In genomic region chr17:31086196-31086595, GRCm38 (mm10) we compare ENCODE assay signal across 22 mouse cellular contexts. TPM values are rescaled to one million over a fixed set of nuclear protein-coding genes. Genes with fewer than 3 reads are reported as not detected.
DNase-seq lines count a peak whose midpoint lies in the region; ATAC-seq and TF ChIP-seq lines count a peak whose summit lies in the region.
"Had no signal": no experiment of that assay in that cellular context is flagged by ENCODE, and none has a peak within 500 bp of the region (broad histone marks: within the 10 kb centered on the region; RNA-seq: fewer than 3 reads in every experiment).

No protein-coding gene starts in this region.

- TF ChIP-seq CTCF in liver, postnatal 0 days (IDR thresholded peaks at IDR 0.05; ENCODE audit: low read depth) = no peak
- no peak for TF ChIP-seq CTCF in stomach, postnatal 0 days (IDR thresholded peaks at IDR 0.05; ENCODE audit: low read depth)

- no peak overlapping the region for H3K9ac ChIP-seq in heart, embryonic 12.5 days
- H3K9ac ChIP-seq in liver, embryonic 15.5 days = no peak overlapping the region
- no peak overlapping the region for H3K9ac ChIP-seq in liver, postnatal 0 days (replicated peaks)
- no peak overlapping the region for H3K9ac ChIP-seq in stomach, postnatal 0 days (ENCODE audit: low read length)
- H3K9ac ChIP-seq: heart, embryonic 13.5 days; hindbrain, embryonic 13.5 days; limb, embryonic 12.5 days; lung, embryonic 15.5 days had no signal

- H3K9me3 ChIP-seq in heart, embryonic 12.5 days (replicated peaks) = no peaks in the 10 kb centered on the region
- no peaks in the 10 kb centered on the region for H3K9me3 ChIP-seq in liver, embryonic 15.5 days (replicated peaks)
- no peaks in the 10 kb centered on the region for H3K9me3 ChIP-seq in liver, postnatal 0 days (ENCODE audit: low read length)
- no peaks in the 10 kb centered on the region for H3K9me3 ChIP-seq in stomach, postnatal 0 days (ENCODE audit: control insufficient read depth, low read length)
- H3K9me3 ChIP-seq: forebrain, embryonic 10.5 days; heart, embryonic 13.5 days; hindbrain, embryonic 13.5 days; limb, embryonic 12.5 days; lung, embryonic 15.5 days; megakaryocyte, embryonic 14.5 days had no signal

- H3K36me3 ChIP-seq in heart, embryonic 12.5 days = no peaks in the 10 kb centered on the region
- no peaks in the 10 kb centered on the region for H3K36me3 ChIP-seq in liver, embryonic 15.5 days (replicated peaks)
- 0 out of 2 replicates have a peak, but pooled peaks cover under 1% of the 10 kb centered on the region for H3K36me3 ChIP-seq in liver, postnatal 0 days (replicated peaks; ENCODE audit: insufficient read depth, low read length)
- H3K36me3 ChIP-seq in stomach, postnatal 0 days (ENCODE audit: control insufficient read depth, insufficient read depth, low read length) = no peaks in the 10 kb centered on the region
- H3K36me3 ChIP-seq: forebrain, embryonic 10.5 days; heart, embryonic 13.5 days; hindbrain, embryonic 13.5 days; limb, embryonic 12.5 days; lung, embryonic 15.5 days had no signal

- ATAC-seq in heart, embryonic 12.5 days (ENCODE audit: insufficient number of reproducible peaks, low FRiP score) = no peak
- ATAC-seq in liver, embryonic 15.5 days (ENCODE audit: insufficient read depth) = no peak
- ATAC-seq in liver, postnatal 0 days = no peak
- ATAC-seq in megakaryocyte progenitor cell, adult 5-6 weeks (replicated peaks; ENCODE audit: poor library complexity) = no peak
- no peak for ATAC-seq in stomach, postnatal 0 days (ENCODE audit: low FRiP score, low TSS enrichment)

- no peak overlapping the region for H3K27ac ChIP-seq in heart, embryonic 12.5 days (ENCODE audit: poor library complexity, severe bottlenecking)
- 0 out of 2 replicates have a peak overlapping the region, but pooled peaks have one; percentile 31 for H3K27ac ChIP-seq in liver, embryonic 15.5 days (replicated peaks)
- H3K27ac ChIP-seq in liver, postnatal 0 days (ENCODE audit: low read depth) = no peak overlapping the region
- no peak overlapping the region for H3K27ac ChIP-seq in stomach, postnatal 0 days (replicated peaks)
- H3K27ac ChIP-seq: forebrain, embryonic 10.5 days; heart, embryonic 13.5 days; hindbrain, embryonic 13.5 days; limb, embryonic 12.5 days; lung, embryonic 15.5 days had no signal

- no peak overlapping the region for H3K4me3 ChIP-seq in heart, embryonic 12.5 days
- H3K4me3 ChIP-seq in liver, embryonic 15.5 days (replicated peaks) = no peak overlapping the region
- H3K4me3 ChIP-seq in liver, postnatal 0 days (ENCODE audit: low read depth, low read length) = no peak overlapping the region
- H3K4me3 ChIP-seq in stomach, postnatal 0 days (ENCODE audit: low read depth, low read length) = no peak overlapping the region
- H3K4me3 ChIP-seq: forebrain, embryonic 10.5 days; heart, embryonic 13.5 days; hindbrain, embryonic 13.5 days; limb, embryonic 12.5 days; lung, embryonic 15.5 days had no signal

- H3K4me2 ChIP-seq in heart, embryonic 12.5 days = no peak overlapping the region
- H3K4me2 ChIP-seq in liver, embryonic 15.5 days = no peak overlapping the region
- H3K4me2 ChIP-seq in liver, postnatal 0 days (ENCODE audit: low read depth, low read length) = no peak overlapping the region
- H3K4me2 ChIP-seq in stomach, postnatal 0 days (replicated peaks; ENCODE audit: low read depth) = no peak overlapping the region
- H3K4me2 ChIP-seq: heart, embryonic 13.5 days; hindbrain, embryonic 13.5 days; limb, embryonic 12.5 days; lung, embryonic 15.5 days had no signal

- no peak for TF ChIP-seq EP300 in liver, postnatal 0 days (IDR thresholded peaks at IDR 0.05; ENCODE audit: low read depth)
- no peak for TF ChIP-seq EP300 in stomach, postnatal 0 days (optimal IDR thresholded peaks at IDR 0.05)

- peaks cover 6% of the 10 kb centered on the region; the same call in 1 of the 2 replicates for H3K27me3 ChIP-seq in heart, embryonic 12.5 days (replicated peaks)
- H3K27me3 ChIP-seq in liver, embryonic 15.5 days = no peaks in the 10 kb centered on the region
- no peaks in the 10 kb centered on the region for H3K27me3 ChIP-seq in liver, postnatal 0 days (ENCODE audit: insufficient read depth, low read length)
- H3K27me3 ChIP-seq in stomach, postnatal 0 days (ENCODE audit: control insufficient read depth, insufficient read depth, low read length) = no peaks in the 10 kb centered on the region
- H3K27me3 ChIP-seq: heart, embryonic 13.5 days; hindbrain, embryonic 13.5 days; limb, embryonic 12.5 days; lung, embryonic 15.5 days; megakaryocyte, embryonic 14.5 days had no signal

- 88% methylated on average over 7 of the region's 7 CpGs for WGBS in heart, embryonic 12.5 days
- WGBS in liver, embryonic 15.5 days (ENCODE audit: insufficient replicate concordance) = 79% methylated on average over 7 of the region's 7 CpGs
- WGBS in liver, postnatal 0 days (ENCODE audit: insufficient replicate concordance) = 86% methylated on average over 7 of the region's 7 CpGs
- 80% methylated on average over 7 of the region's 7 CpGs for WGBS in stomach, postnatal 0 days

- peaks cover 35% of the 10 kb centered on the region for H3K4me1 ChIP-seq in heart, embryonic 12.5 days (replicated peaks)
- peaks cover 93% of the 10 kb centered on the region for H3K4me1 ChIP-seq in liver, embryonic 15.5 days (replicated peaks)
- peaks cover 47% of the 10 kb centered on the region for H3K4me1 ChIP-seq in liver, postnatal 0 days (ENCODE audit: insufficient read depth)
- 0 out of 2 replicates have a peak, but pooled peaks cover 7% of the 10 kb centered on the region for H3K4me1 ChIP-seq in stomach, postnatal 0 days (replicated peaks; ENCODE audit: control insufficient read depth, insufficient read depth)

- peak; percentile 50 to 72 for DNase-seq in heart, adult 18-20 months
- no peak for DNase-seq in liver, postnatal 0 days
- peak; percentile 80 to 81 for DNase-seq in cerebellum, postnatal 14 days
- no peak for DNase-seq in stomach, postnatal 0 days (ENCODE audit: low spot score)
- DNase-seq in urinary bladder, adult 18-20 months (ENCODE audit: low spot score in 2 of 2) = no peak
- DNase-seq: adrenal gland, postnatal 36 days; B cell, adult 2 months; kidney, adult 2 months had no signal

RNA-seq across cellular contexts. Expression of gene Abcg1, which starts 28.7 kb away (rescaled TPM):
- 1 to 10 TPM; 7.9 to 8.9 TPM for total RNA-seq in heart, adult 18-20 months (2021)
- 5.5 and 6.6 TPM in 2 replicates for polyA plus RNA-seq in heart, embryonic 12.5 days (2016; fragmentation: Nextera tagmentation; extraction: Ambion mirVana)
- polyA plus RNA-seq in liver, embryonic 15.5 days (2015; fragmentation: Nextera tagmentation; extraction: Ambion mirVana) = 9.3 and 10.2 TPM in 2 replicates
- polyA plus RNA-seq in liver, postnatal 0 days (2015; fragmentation: Nextera tagmentation; extraction: Ambion mirVana) = 8.9 and 9.4 TPM in 2 replicates
- 6.2 and 8.3 TPM in 2 replicates for total RNA-seq in megakaryocyte progenitor cell, adult 5-6 weeks (2015)
- 10.6 and 11.3 TPM in 2 replicates for total RNA-seq in megakaryocyte progenitor cell, adult 5-6 weeks (2017)
- polyA plus RNA-seq in stomach, postnatal 0 days (2015; fragmentation: Nextera tagmentation; extraction: Ambion mirVana) = 11.1 and 13.2 TPM in 2 replicates

RNA-seq across cellular contexts. Expression of gene Tff3, which starts 43.2 kb away (rescaled TPM):
- total RNA-seq in heart, adult 18-20 months (2021) = not detected
- not detected in 2 replicates for polyA plus RNA-seq in heart, embryonic 12.5 days (2016; fragmentation: Nextera tagmentation; extraction: Ambion mirVana)
- polyA plus RNA-seq in liver, embryonic 15.5 days (2015; fragmentation: Nextera tagmentation; extraction: Ambion mirVana) = 74.3 and 97.3 TPM in 2 replicates
- 932 and 1,034 TPM in 2 replicates for polyA plus RNA-seq in liver, postnatal 0 days (2015; fragmentation: Nextera tagmentation; extraction: Ambion mirVana)
- not detected in 2 replicates for total RNA-seq in megakaryocyte progenitor cell, adult 5-6 weeks (2015)
- total RNA-seq in megakaryocyte progenitor cell, adult 5-6 weeks (2017) = not detected in 2 replicates
- polyA plus RNA-seq in stomach, postnatal 0 days (2015; fragmentation: Nextera tagmentation; extraction: Ambion mirVana) = 8.3 and 10.5 TPM in 2 replicates
- total RNA-seq: adrenal gland, postnatal 36 days; gastrocnemius, adult 18-20 months; layer of hippocampus, adult 8-10 months; neutrophil, adult 5-6 weeks had no signal
- polyA plus RNA-seq: embryonic facial prominence, embryonic 11.5 days; heart, embryonic 13.5 days; kidney, adult 2 months; limb, embryonic 12.5 days; urinary bladder, adult 2 months had no signal

RNA-seq across cellular contexts. Expression of gene Tff2, which starts 57.9 kb away (rescaled TPM):
- not detected for total RNA-seq in heart, adult 18-20 months (2021)
- not detected in 2 replicates for polyA plus RNA-seq in heart, embryonic 12.5 days (2016; fragmentation: Nextera tagmentation; extraction: Ambion mirVana)
- polyA plus RNA-seq in liver, embryonic 15.5 days (2015; fragmentation: Nextera tagmentation; extraction: Ambion mirVana) = not detected in 2 replicates
- polyA plus RNA-seq in liver, postnatal 0 days (2015; fragmentation: Nextera tagmentation; extraction: Ambion mirVana) = 0.33 and 0.39 TPM in 2 replicates
- total RNA-seq in megakaryocyte progenitor cell, adult 5-6 weeks (2015) = not detected in 2 replicates
- total RNA-seq in megakaryocyte progenitor cell, adult 5-6 weeks (2017) = not detected in 2 replicates
- polyA plus RNA-seq in stomach, postnatal 0 days (2015; fragmentation: Nextera tagmentation; extraction: Ambion mirVana) = 866 and 948 TPM in 2 replicates
- total RNA-seq: adrenal gland, postnatal 36 days; gastrocnemius, adult 18-20 months; layer of hippocampus, adult 8-10 months; neutrophil, adult 5-6 weeks had no signal
- polyA plus RNA-seq: embryonic facial prominence, embryonic 11.5 days; forebrain, embryonic 10.5 days; heart, embryonic 13.5 days; hindbrain, embryonic 13.5 days; limb, embryonic 12.5 days; lung, embryonic 15.5 days had no signal

Comparison
In these comparisons a context has a peak if more than half of its experiments do, and no peak if none do; other contexts are left out.
1. DNase-seq: peak in heart, adult 18-20 months (2 of 2) and cerebellum, postnatal 14 days (2 of 2); none in liver, postnatal 0 days (single experiment), stomach, postnatal 0 days (single experiment) and urinary bladder, adult 18-20 months (0 of 2).
2. RNA of gene Tff2, which starts 57.9 kb away (polyA plus RNA-seq): 866 to 948 TPM in stomach, postnatal 0 days; 0.33 to 0.39 TPM in liver, postnatal 0 days, not detected in heart, embryonic 12.5 days and not detected in liver, embryonic 15.5 days; every median in the first group is over 100 times any median in the second.